Mouse (Mus musculus): ENCODE measurements at regions not wholly inside any gene's neighbourhood (a gene's known extent, or its start where the extent isn't known, plus 50 kb on each side); places are given as distances from the start of the nearest gene placed in this dataset.

DNA sequence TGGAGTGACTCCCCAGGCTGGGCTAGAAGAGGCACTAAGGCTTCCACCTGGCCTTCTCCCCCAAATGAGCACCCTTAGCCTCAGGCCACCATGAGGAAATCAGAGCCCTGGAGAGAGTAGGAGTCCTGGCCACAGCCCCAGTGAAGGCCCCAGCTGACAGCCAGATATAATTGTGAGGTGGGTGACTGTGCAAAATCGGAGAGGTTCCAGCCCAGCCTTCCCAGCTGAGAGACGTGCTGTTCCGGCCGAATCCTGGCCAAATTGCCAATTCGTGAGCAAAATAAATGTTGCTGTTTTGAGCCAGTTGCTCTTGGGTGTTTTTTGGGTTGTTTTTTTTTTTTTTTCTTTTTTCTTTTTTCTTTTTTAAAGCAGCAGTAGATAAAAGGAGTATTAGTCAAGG, 169.9 kb upstream of the Il12b start:
- no peak for DNase-seq (ENCODE audit: low spot score)

DNA sequence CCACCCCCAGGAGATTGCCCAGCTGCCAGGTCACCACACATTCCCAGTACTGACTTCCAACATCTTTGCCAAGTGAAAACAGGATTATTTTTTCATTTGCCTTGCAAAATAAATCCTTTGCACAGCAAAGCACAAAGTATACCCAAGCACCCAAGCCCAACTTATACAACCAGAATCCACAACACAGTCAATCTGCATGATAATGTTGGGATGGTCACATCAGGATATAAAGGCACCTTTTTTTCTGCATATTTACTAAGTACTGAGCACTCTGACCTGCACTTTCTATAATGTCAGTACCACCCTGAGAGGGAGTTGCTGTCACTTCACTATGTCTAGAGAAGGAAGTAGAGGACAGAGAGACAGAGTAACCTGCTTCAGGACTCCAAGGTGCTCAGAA, 164.4 kb upstream of the Il12b start:
- DNase-seq (ENCODE audit: low spot score), result no peak

DNA sequence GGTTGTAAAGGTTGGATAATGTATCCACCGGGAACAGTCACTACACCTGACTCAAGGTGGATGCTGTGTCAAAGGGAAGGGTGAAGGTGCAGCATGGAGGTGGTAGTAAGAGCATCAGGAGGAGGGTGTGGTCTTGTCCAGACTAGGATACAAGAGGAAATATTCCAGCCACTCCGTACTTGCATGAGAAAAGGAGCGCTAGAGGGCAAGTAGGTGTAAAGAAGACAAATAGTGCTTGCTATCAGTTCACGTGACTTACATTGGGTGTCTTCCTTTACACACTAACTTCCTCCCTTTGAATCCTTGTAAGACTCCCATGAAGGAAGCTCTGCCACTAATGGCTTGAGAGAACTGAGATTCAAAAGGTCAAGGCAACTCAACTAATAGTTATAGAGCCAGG, 161.8 kb upstream of the Il12b start:
- no peak for DNase-seq (ENCODE audit: low spot score)

DNA sequence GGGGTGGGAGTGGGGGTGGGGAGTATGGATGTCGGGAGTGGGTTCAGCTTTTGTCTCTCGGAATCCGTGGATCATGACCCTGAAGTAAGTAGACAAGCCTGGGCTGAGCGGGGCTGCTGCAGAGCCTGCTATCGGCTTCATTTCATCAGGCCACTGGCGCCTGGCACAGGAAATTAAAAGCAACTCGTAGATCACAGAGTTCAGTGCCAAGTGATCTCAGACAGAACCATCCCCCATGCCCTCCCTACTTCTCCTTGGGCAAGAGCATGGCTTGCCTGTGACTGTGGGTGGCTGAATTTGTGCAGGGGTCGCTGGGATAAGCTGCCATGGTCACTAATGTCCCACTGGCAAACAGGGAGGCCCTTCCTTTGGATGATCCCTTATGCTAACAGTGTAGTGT, 161.3 kb upstream of the Il12b start:
- no peak for DNase-seq (ENCODE audit: low spot score)

DNA sequence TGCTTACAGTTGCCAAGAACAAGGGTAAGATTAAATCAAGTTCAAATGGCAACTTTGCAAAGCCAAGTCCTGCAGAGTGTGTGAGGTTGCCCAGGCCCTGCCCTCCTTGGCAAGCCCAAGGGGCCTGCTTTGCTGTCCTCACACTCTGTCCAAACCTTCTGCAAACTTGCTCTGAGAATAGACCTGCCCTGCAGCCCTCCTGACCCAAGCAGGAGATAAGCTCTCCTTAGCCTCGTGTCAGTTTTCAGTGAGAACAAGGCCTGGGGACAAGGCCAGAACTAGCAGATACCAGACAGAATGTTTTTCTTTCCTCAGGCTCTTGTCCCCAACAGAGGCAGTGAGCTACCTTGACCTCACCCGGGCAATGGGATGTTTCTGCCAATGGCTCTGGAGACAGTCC, 156.7 kb upstream of the Il12b start:
- DNase-seq (ENCODE audit: low spot score), result no peak

DNA sequence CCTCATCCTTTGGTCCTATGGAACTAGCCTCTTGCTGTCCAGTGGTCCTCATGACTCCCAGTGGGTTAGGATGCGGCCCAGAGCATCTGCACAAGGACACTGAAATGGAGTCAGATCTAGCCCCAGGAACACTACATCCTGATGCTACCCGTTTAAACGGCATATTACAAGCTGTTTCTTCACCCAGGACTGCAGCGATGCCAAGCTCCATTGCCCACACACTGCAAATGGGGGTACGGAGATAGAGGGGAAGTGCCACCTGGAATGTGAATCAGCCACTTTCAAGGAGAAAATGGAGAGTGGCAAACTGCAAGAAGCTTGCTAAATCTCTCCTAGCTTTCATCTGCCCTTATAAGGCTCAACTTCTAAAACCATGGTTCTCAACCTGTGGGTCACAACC, 148.0 kb upstream of the Il12b start:
- DNase-seq (ENCODE audit: low spot score), result no peak

DNA sequence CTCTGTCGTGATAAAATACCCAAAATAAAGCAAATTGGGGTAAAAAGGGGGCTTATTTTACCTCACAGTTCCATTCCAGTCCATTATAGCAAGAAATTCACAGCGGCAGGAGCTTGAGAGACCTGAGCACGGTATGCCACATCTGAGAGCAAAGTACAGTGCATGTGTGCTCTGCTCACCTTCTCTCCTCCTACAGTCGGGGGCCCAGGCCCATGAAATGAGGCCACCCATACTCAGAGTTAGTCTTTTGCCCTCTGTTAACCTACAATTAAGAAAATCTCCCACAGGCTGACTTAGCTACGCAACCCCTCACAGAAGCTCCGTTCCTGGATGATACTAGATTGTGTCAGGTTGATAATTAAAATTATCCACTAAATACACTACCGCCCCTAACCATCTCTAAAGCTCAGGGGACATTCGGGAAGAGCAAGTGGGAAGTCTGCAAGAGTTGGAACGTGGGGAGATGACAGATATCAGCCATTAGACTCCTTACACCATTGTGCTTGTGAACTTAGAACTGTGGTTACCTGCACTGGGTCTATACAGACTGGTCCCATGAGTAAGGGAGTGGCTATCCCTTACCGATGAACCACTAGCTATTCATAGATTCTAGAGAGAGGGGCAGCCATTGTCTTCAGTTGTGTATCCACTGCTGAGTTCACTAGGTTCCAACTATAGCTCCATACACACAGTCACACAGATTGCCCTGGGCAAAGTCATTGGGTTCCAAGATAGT, 139.3 kb upstream of the Il12b start:
- DNase-seq (ENCODE audit: low spot score), result no peak

DNA sequence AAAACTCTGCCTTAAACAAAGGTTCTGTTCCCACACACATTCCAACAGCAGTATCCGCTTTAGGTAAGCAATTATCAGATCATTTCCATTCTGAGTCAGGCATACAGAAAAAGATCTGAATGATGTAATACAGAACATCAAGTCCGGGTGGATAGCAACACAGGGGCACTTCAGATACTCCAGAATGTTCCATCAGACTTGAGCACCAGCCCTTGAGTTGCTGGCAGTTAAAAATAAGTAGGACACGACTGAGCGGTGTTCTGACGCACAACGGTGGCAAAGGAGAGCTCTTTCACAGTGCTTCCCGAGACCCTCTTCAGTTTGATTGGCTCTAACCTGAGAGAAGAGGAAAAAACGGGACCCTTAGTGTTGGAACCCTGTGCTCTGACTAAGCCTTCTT, 138.2 kb upstream of the Il12b start:
- no peak for DNase-seq (ENCODE audit: low spot score)

DNA sequence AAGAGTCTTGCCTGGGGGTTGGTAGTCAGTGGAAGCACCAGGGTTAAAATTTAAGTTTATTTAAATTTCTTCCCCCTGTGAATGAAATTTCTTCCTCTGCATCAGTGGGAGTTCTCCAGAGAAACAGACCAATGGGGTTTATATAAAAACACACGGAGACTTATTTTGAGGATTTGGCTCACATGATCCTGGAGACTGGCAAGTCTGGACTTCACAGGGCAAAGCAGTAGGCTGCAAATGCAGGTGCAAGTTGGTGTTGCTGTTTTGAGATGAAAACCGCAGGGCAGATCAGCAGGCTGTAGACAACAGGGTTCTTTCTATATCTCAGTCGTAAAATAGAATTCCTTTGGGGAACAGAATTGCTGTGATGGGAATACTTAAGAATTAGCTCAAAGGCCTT, 137.3 kb upstream of the Il12b start:
- no peak for DNase-seq (ENCODE audit: low spot score)

DNA sequence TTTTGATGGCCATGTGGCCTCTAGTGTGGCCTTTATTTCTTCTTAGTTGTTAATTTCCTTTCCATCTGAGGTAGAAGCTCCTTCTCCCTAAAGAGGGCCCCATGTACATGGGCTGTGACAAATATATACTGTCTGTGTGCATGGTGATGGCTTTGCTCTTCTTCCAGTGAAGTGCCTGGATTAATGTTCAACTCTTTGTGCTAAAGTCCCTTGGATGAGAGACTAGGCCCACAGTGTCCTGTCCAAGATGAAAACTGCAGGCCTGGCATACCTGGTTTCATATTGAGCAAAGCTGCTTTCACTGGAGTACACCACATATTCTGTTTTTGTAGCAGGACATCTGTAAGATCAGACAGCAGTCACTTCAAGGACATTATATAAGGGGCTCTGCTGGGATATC, 127.6 kb upstream of the Il12b start:
- no peak for DNase-seq (ENCODE audit: low spot score)

DNA sequence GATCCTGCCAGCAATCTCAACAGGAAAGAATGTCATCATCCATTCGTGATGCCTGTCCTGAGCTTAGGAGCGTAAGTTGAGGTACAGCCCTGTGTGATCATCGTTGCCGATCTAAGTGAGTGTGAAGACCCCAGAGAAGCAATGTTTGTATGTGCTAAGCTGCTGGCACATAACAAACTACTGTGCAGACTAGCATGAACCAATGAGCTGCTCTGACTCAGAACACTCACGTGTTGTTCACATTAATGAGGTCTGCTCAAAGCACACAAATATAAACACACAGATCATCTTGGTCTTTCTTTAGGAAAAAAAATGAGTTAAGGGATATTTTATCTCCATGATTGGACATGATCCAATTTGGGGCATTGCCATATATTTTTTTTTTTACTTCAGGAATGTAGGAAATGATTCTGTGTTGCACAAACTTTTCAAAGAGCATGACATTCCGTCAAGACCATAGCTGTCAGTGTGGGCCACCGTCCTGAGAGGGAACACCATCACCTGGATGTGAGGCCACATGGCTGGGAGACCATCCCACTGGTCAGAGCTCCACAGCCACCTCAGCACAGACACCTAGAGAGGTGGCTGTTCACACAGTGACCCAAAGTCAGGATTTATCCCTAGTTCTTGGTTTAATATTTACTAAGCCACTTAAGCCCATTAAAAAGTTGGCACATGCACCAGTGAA, 121.2 kb upstream of the Il12b start:
- DNase-seq (ENCODE audit: low spot score), result no peak

DNA sequence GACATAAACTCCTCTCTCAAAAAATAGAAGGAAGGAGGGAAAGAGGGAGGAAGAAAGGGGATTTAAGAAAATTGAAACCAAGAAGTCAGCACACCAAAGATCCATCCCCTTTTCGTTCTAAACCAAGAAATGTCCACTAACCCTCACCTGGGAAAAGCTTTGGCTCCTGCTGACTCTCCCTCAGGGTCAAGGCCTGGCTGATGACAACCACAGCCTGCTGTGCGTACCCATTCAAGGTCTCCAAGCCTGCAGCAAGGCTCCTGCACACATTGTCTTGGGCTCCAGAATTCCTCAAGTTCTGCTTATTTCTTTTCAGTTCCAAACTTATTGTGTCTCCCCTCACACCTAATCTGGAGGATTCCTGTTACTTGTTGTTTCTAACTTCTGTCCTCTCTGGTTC, 113.9 kb upstream of the Il12b start:
- no peak for DNase-seq (ENCODE audit: low spot score)

DNA sequence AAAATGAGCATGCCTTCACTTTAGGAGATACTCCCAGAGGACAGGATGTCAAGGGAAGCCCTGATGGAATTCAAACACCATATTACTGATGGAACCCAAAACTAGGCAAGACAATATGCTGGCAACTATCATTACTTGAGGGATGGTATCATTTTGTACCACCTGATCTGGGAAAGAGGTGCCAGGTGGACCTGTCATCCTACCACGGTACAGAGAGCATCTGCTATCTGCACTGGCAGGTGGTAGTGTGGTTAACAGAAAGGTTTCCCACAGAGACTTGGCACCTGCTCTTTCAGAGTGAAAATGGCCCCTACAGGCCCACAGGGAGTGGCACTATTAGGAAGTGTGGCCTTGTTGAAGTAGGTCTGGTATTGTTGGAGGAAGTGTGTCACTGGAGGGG, 111.0 kb upstream of the Il12b start:
- no peak for DNase-seq (ENCODE audit: low spot score)

DNA sequence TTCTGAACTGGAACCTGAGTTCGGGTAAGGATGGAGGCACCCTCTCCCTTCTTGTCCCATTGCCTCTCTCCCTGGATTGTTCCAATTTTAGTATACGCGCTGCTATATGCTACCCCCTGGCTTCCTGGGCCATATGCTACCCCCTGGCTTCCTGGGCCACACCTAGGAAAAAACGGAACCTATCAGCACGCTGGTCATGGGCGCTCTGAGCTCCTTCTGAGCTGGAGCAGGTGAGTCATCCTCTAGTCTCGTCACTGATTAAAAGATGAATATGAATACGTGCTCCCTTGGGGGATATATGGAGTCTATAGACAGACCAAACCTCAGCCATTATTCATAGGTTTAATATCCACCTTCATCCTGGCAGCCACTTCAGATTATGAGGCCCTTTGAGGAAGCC, 96.1 kb upstream of the Il12b start:
- no peak for DNase-seq (ENCODE audit: low spot score)

DNA sequence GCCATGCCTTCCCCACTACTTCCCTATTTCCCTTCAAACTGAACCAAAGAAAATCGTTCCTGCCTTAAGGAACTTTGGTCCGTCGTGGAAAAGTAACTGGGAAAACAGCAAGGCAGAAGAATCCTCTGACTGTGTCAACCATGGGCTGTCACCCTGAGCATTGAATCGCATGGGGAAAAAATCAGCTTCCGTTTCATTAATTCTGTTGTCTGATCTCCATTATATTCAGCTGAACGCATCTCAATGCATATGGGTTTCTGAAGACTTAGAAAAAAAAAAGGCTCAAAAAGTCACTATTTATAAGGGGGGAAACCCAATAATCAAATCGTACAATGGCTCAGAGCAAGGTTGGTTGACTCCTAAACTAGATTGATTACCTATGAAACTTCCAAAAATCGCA, 83.8 kb upstream of the Il12b start:
- DNase-seq (ENCODE audit: low spot score), result no peak

DNA sequence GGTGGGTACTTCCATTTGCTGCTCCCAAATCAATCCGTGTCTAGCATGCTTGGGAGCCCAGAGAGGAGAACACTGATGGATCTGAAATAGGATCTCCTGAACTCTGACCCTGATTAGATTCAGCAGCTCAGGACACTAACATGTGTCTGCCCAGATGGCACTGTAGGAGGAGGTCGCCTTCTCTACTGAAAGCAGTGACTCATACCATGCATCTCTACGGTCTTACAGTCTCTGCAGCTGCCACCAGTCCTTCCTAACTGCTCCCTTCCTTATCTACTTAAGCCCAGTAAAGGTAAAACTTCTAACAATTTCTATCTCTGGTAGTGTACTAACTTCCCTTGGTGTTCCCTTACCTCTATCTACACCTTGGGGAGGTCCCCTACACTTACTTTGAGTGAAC, 80.7 kb upstream of the Il12b start:
- DNase-seq (ENCODE audit: low spot score), result no peak

DNA sequence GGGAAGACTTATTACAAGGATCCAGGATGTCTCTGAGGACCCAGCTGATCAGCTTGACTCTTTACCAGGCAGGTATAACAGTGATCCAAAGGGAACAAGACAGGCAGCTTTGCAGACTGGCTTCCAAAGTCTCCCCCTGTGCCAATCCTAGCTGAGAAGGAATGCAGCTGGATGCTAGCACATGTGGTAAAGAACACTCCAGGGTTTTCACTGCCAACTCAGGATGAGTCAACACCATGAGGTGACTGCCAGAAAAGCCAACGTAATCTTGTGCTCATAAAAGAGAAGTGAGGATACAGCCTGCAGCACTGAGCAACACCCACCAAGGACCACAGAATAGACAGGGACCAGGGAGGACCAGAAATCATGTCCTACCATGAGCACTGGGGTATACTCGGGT, 76.5 kb upstream of the Il12b start:
- peak; percentile 37 for DNase-seq (ENCODE audit: low spot score)

DNA sequence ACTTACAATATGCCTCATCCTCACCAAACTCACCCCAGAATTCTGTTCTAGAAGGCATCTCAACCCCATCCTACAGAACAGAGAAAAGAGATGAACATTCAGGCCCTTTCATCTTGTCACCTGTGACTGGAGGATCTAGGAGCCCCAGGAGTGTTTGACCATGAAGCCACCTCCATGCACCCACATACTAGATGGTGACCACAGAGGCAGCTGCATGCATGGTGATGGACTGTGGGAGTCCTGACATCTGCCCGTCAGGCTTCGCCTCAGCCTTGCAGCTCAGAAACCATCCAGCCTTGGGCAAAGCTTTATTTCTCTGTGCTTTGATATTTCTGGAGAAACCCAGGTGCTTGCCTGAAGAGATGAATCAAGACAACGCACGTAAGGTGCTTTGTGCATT, 74.8 kb upstream of the Il12b start:
- DNase-seq (ENCODE audit: low spot score), result no peak

DNA sequence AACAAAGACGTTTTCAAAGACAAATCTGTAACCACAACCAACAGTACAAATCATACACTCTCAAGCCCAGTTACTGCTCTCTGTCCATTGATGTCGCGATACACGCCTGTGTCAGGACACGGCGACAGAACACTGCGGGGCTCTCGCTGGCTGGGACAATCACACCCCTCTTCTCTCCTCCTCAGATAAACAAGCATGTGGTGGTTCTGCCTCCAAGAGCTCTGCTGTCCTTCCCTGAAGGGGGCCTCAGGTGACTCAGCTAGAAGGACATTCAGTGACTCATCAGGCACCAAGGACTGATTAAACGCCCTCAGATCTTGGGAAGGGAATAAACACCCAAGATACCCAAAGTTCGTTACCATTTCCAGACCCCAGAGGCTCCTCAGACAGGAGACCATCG, 74.3 kb upstream of the Il12b start:
- no peak for DNase-seq (ENCODE audit: low spot score)

DNA sequence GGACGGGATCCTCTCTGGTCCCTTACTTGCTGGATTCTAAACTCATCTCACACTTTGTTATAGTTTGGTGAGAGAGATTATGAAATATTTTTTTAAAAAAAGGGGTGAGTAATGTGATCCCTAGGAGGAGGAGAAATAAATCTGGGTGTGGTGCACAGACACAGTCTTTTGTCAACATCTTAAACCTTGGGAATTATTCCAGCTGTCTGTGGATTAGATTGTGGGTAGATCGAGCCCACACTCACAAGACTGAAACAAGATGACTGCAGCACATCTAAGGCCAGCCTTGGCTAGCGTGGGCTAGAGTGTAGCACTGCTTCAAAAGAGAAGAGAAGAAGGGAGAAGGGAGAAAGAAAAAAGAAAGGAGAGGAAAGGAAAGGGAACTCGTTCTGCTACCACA, 70.4 kb upstream of the Il12b start:
- DNase-seq (ENCODE audit: low spot score), result no peak

DNA sequence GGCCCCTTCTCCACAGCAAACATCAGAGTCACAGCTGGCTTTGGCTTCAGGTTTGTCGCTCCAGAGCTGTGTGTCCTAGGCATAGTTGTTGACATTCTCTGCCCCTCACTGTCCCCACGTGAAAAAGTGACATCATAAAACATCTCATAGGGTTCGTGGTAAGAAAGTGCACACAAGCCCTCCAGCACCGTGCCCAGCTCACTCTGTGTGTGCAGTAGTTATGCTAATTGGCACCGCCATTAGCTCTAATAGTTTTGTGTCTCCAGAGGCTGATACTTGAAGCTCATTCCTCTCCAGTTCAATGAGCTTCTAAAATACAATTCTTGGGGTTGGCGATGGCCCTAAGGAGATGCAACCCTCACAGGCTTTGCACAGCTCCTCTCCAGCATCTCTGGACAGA, 69.4 kb upstream of the Il12b start:
- DNase-seq (ENCODE audit: low spot score), result no peak

DNA sequence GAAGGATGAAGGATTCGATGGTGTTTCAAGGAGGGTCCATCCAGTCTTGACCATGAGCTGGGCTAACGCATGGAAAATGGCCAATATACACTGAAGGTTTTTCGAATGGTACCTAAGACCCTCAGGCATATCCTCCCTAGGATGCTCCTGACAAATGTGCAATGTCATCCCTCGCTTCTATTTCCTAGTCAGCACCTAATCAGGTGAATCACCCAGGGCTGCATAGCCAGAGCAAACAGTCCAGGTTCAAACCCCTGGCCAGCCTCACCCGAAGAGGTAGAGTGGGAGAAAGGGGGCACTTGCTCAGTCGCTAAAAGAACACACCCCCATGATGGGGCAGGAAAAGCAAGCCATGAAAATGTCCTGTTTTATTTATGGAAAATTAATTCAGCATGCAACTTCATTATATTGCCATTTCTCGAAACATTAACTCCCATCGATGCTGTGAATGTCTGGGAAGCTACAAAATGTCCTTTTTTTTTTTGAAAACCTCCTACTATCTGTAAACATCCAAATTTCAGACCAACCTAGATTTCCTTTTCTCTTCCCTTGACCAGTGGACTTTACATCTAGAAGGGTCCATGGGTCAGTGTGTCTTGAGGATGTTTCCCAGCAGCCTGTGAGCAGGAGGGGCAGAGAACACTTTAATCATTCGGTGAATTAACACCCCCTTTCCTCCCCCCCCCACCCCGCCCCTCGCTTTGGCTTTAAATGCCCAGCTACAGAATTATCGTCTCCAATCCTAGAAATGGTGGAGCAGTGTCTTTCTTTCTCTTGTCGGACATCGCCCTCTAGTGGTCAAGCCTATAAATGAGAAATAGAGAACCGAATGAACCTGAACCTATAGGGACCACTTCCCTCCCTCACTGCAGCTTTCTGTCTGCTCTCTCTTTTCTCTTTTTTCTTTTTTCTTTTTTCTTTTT, 68.8 kb upstream of the Il12b start:
- DNase-seq (ENCODE audit: low spot score), result peak; percentile 67

DNA sequence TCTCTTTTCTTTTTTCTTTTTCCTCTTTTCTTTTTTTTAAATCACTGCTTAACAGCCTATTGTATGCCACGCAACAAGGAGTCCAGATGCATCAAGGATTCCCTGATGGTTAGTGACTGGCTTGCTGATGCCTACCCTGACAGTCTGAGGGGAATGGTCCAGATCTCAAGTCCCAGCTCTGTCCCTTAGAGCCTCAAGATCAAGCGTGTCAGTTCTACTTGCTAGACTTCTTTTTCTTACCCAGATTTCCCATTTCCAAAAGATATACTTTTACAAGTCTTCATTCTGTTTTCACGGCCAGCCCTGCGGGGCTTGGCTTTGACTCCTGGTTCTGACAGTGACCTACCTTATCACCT, 68.1 kb upstream of the Il12b start:
- no peak for DNase-seq (ENCODE audit: low spot score)

All from urinary bladder, postnatal 25 days (tissue).